Mouse (Mus musculus): ENCODE data around the gene Ebi3. TPM values are rescaled to one million over a fixed set of nuclear protein-coding genes. Genes with fewer than 3 reads are reported as not detected.
A peak's percentile ranks its signal among the peaks of the same experiment; 100 is the strongest.

Gene Ebi3
- polyA plus RNA-seq, 1 experiment from 2014 or later: 0.72 TPM

- 87% methylated on average over 2 of the region's 2 CpGs for WGBS
- Histone ChIP-seq H3K36me3 (no peaks in the 10 kb centered on the region), H3K9me3 (no peaks in the 10 kb centered on the region), H3K4me3 (no peak within 1 kb of the TSS), H3K27me3 (ENCODE audit: insufficient read depth, poor library complexity, severe bottlenecking) (peaks cover 22% of the 10 kb centered on the region), H3K27ac (no peak within 1 kb of the TSS), H3K4me1 (peaks cover 8% of the 10 kb centered on the region; the same call in 1 of the 2 replicates)
- DNase-seq (ENCODE audit: low spot score): no peak
These were observed 3.0 kb upstream of the Ebi3 start, which contains the start of gene Zfp119b for GRCm38 (mm10) chr17:55949400-55949799. Gene Zfp119b (minus strand): TSS chr17:55949500.

DNA sequence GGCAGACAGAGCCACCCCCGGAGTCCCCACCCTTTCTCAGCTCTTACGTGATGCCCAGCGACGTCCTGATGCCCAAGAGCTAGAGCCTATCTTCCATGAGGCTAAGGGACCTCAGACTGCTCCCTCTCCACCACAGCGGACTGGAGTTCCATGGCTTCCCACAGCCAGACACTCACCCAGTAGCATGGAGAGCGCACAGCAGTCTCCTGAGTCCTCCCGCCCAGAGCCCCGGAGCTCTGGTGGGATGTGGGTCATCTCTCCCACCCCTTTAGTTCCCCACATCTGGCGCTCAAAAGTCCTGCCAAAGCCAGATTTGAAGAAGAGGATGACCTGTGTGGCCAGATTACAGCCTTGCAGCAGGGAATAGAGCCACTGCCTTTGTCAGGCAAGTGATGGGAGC lies 1.8 kb upstream of the Ebi3 start:
- no peak for DNase-seq (ENCODE audit: low spot score)
- 72% methylated on average over 9 of the region's 9 CpGs for WGBS
- H3K4me3 ChIP-seq: no peak overlapping the region
- H3K4me1 ChIP-seq: peaks cover 4% of the 10 kb centered on the region; the same call in 1 of the 2 replicates
- H3K9me3 ChIP-seq: no peaks in the 10 kb centered on the region
- H3K27me3 ChIP-seq (ENCODE audit: insufficient read depth, poor library complexity, severe bottlenecking): peaks cover 34% of the 10 kb centered on the region
- no peaks in the 10 kb centered on the region for H3K36me3 ChIP-seq
- no peak overlapping the region for H3K27ac ChIP-seq

DNA sequence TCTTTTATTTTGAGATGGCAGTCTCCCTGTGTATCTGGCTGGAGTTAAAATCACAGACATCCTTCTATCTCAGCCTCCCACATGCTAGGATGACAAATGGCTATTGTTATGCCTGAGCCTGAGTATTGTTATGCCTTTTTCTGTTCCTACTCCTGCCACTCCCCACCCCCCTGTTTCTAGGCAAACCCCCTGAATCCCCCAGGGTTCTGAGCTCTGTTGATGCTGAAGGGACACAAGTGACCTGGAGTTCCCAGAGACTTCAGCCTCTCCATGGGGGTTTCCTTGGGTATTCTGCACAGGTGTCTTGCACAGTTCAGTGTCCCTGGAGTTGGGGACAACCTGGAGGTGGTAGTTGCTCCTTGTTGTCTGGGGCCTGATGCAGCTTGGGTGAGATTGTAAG lies 399 bp upstream of the Ebi3 start:
- Histone ChIP-seq H3K27me3 (ENCODE audit: insufficient read depth, poor library complexity, severe bottlenecking) (peaks cover 34% of the 10 kb centered on the region), H3K36me3 (no peaks in the 10 kb centered on the region)

GRCm38 (mm10) chr17:55953751-55954150 lies 1.3 kb downstream of the Ebi3 start:
- Histone ChIP-seq H3K27ac (no peak overlapping the region), H3K27me3 (ENCODE audit: insufficient read depth, poor library complexity, severe bottlenecking) (peaks cover 34% of the 10 kb centered on the region), H3K36me3 (no peaks in the 10 kb centered on the region), H3K9me3 (no peaks in the 10 kb centered on the region), H3K4me3 (no peak overlapping the region), H3K4me1 (peaks cover 12% of the 10 kb centered on the region)
- DNase-seq (ENCODE audit: low spot score): no peak
- 72% methylated on average over 6 of the region's 6 CpGs for WGBS

More for the DNA sequence above, 399 bp upstream of the Ebi3 start:
- H3K27ac ChIP-seq: no peak overlapping the region
- peaks cover 9% of the 10 kb centered on the region for H3K4me1 ChIP-seq
- DNase-seq (ENCODE audit: low spot score): no peak
- H3K9me3 ChIP-seq: no peaks in the 10 kb centered on the region
- H3K4me3 ChIP-seq: no peak overlapping the region

- H3K4me3 ChIP-seq: no peak overlapping the region
- DNase-seq (ENCODE audit: low spot score): no peak
- H3K27ac ChIP-seq: no peak overlapping the region
- no peaks in the 10 kb centered on the region for H3K36me3 ChIP-seq
- 34% methylated on average over 16 of the region's 16 CpGs for WGBS
- peaks cover 12% of the 10 kb centered on the region for H3K4me1 ChIP-seq
- H3K27me3 ChIP-seq (ENCODE audit: insufficient read depth, poor library complexity, severe bottlenecking): peaks cover 34% of the 10 kb centered on the region
- H3K9me3 ChIP-seq: no peaks in the 10 kb centered on the region
These were observed 1.8 kb downstream of the Ebi3 start for GRCm38 (mm10) chr17:55954229-55954628.

GRCm38 (mm10) chr17:55956129-55956528 lies 3.7 kb downstream of the Ebi3 start:
- no peaks in the 10 kb centered on the region for H3K9me3 ChIP-seq
- peak overlapping the region; percentile 11; the same call in 1 of the 2 replicates for H3K27ac ChIP-seq
- peak; percentile 87 for DNase-seq (ENCODE audit: low spot score)
- H3K4me3 ChIP-seq: peak overlapping the region; percentile 61
- WGBS: 1% methylated on average over 26 of the region's 26 CpGs
- H3K4me1 ChIP-seq: peaks cover 19% of the 10 kb centered on the region
- H3K27me3 ChIP-seq (ENCODE audit: insufficient read depth, poor library complexity, severe bottlenecking): peaks cover 29% of the 10 kb centered on the region
- H3K36me3 ChIP-seq: peaks cover 5% of the 10 kb centered on the region; the same call in 1 of the 2 replicates

DNA sequence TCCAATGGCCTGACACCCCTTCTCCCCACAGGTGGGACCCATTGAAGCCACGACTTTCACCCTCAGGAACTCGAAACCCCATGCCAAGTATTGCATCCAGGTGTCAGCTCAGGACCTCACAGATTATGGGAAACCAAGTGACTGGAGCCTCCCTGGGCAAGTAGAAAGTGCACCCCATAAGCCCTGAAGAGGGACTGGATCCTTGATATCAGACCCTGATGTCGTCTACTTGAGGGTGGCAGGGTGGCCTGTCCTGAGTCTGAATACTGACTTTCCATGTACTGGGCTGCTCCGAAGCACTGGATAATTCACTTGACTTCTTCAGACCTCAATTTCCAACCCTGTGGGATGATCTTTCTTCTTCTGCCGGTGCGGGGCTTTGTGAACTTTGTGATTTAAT lies 4.2 kb downstream of the Ebi3 start:
- peak; percentile 71 for DNase-seq (ENCODE audit: low spot score)
- peak overlapping the region; percentile 61 for H3K4me3 ChIP-seq
- H3K27me3 ChIP-seq (ENCODE audit: insufficient read depth, poor library complexity, severe bottlenecking): peaks cover 29% of the 10 kb centered on the region
- H3K36me3 ChIP-seq: peaks cover 9% of the 10 kb centered on the region; the same call in 1 of the 2 replicates
- 31% methylated on average over 6 of the region's 6 CpGs for WGBS
- no peak overlapping the region for H3K27ac ChIP-seq
- H3K9me3 ChIP-seq: no peaks in the 10 kb centered on the region
- H3K4me1 ChIP-seq: peaks cover 19% of the 10 kb centered on the region

GRCm38 (mm10) chr17:55957168-55957567 lies 4.7 kb downstream of the Ebi3 start:
- no peaks in the 10 kb centered on the region for H3K9me3 ChIP-seq
- peak; percentile 78 for DNase-seq (ENCODE audit: low spot score)
- H3K27ac ChIP-seq: no peak overlapping the region
- H3K36me3 ChIP-seq: peaks cover 15% of the 10 kb centered on the region
- no peak overlapping the region for H3K4me3 ChIP-seq
- WGBS: 18% methylated on average over 9 of the region's 9 CpGs
- H3K27me3 ChIP-seq (ENCODE audit: insufficient read depth, poor library complexity, severe bottlenecking): peaks cover 27% of the 10 kb centered on the region
- peaks cover 19% of the 10 kb centered on the region for H3K4me1 ChIP-seq

DNA sequence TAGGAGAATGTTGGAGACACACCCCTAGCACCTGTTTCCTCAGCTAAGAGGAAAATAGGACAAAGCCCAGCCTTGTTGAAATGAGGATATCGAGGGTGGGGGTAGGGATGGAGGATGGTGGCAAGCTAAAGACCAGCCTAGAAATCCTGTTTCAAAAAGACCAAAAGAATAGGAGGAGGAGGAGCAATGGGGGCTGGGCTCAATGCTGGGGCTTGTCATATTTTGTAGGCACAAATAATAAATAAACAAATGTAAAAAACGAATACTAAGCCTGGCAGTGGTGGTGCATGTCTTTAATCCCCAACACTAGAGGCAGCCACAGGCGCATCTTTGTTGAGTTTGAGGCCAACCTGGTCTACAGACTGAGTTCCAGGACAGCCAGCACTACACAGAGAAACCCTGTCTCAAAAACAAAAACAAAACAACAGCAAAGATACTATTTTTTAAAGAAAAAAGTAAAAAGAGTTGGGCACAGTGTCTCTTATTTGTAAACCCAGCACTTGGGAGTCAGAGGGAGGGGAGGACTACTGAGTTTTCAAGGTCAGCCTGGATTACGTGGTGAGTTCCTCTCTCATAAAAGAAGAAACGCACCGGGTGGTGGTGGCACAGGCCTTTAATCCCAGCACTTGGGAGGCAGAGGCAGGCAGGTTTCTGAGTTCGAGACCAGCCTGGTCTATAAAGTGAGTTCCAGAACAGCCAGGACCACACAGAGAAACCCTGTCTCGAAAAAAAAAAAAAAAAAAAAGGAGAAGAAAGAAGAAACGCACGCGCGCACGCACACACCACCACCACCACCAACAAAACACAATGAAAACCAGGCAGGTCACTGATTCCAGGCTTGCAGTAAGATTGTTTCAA lies 5.5 kb downstream of the Ebi3 start:
- no peaks in the 10 kb centered on the region for H3K9me3 ChIP-seq
- no peak for DNase-seq (ENCODE audit: low spot score)
- peaks cover 19% of the 10 kb centered on the region for H3K4me1 ChIP-seq
- peaks cover 19% of the 10 kb centered on the region for H3K36me3 ChIP-seq
- WGBS: 71% methylated on average over 13 of the region's 13 CpGs
- peak overlapping the region; percentile 91 for H3K27ac ChIP-seq
- H3K4me3 ChIP-seq: peak overlapping the region; percentile 67
- H3K27me3 ChIP-seq (ENCODE audit: insufficient read depth, poor library complexity, severe bottlenecking): peaks cover 20% of the 10 kb centered on the region

- H3K36me3 ChIP-seq: peaks cover 25% of the 10 kb centered on the region
- peaks cover 19% of the 10 kb centered on the region for H3K4me1 ChIP-seq
- H3K27me3 ChIP-seq (ENCODE audit: insufficient read depth, poor library complexity, severe bottlenecking): peaks cover 19% of the 10 kb centered on the region
- peak overlapping the region; percentile 67 for H3K4me3 ChIP-seq
- DNase-seq (ENCODE audit: low spot score): no peak
- WGBS: 30% methylated on average over 2 of the region's 2 CpGs
- peak overlapping the region; percentile 91 for H3K27ac ChIP-seq
- no peaks in the 10 kb centered on the region for H3K9me3 ChIP-seq
These were observed 6.1 kb downstream of the Ebi3 start for GRCm38 (mm10) chr17:55958584-55958886.

DNA sequence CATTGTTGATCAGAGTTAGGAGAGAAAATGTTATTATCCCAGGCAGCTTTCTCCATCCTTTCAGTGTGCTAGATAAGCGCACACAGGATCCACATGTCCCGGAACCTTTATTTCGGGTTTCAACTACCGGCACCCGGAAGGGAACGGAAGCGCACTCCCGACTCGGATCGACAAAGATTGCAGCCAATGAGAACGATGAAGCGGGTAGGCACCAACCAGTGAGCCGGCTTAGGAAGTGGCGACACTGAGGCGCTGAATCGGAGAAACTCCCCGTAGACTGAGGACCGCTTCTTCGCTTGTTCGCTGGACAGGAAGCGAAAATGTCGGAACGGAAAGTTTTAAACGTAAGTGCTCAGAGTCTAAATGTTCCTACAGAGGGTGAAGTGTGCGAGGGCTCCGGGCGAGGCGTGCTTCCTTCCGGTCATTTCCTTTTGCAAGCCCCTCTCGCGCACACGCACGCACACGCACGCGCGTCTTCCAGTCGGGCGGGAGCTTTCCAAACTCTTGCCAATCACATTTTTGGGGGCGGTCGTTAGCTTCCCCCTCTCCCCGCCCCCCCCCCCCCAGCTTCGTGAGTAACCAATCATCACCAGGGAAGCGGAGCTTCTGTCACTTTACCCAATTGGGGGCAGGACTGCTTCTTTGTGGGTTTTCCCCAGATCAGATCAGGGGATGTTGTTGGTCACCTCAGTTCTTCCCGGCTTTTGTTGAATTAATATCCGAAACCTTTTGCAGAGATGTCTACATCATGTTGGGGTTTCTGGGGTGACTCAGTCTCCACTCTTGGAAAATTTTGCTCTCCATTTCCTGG lies 6.7 kb downstream of the Ebi3 start, which contains the start of gene Yju2:
TSS of gene Yju2 (plus strand) at position 182 of the 811 bp plus-strand sequence.
- H3K27ac ChIP-seq: peak within 1 kb of the TSS; percentile 91
- peaks cover 19% of the 10 kb centered on the region for H3K4me1 ChIP-seq
- WGBS: under 1% methylated on average over 45 of the region's 46 CpGs
- H3K9me3 ChIP-seq: no peaks in the 10 kb centered on the region
- peak within 1 kb of the TSS; percentile 67 for H3K4me3 ChIP-seq
- DNase-seq (ENCODE audit: low spot score): peak; percentile 98
- peaks cover 30% of the 10 kb centered on the region for H3K36me3 ChIP-seq
- H3K27me3 ChIP-seq (ENCODE audit: insufficient read depth, poor library complexity, severe bottlenecking): peaks cover 15% of the 10 kb centered on the region

GRCm38 (mm10) chr17:55959946-55960740 lies 7.7 kb downstream of the Ebi3 start:
- DNase-seq (ENCODE audit: low spot score): peak; percentile 77
- WGBS: 73% methylated on average over 10 of the region's 10 CpGs
- Histone ChIP-seq H3K27me3 (ENCODE audit: insufficient read depth, poor library complexity, severe bottlenecking) (peaks cover 4% of the 10 kb centered on the region; the same call in 1 of the 2 replicates), H3K4me3 (peak overlapping the region; percentile 67), H3K27ac (peak overlapping the region; percentile 91; the same call in 1 of the 2 replicates), H3K36me3 (peaks cover 40% of the 10 kb centered on the region), H3K9me3 (no peaks in the 10 kb centered on the region), H3K4me1 (peaks cover 19% of the 10 kb centered on the region)

All from heart, embryonic 10.5 days (tissue).